Mouse (Mus musculus) embryonic facial prominence, embryonic 15.5 days (tissue): ENCODE measurements around the gene Nmnat3. TPM values are rescaled to one million over a fixed set of nuclear protein-coding genes. Genes with fewer than 3 reads are reported as not detected.
A peak's percentile ranks its signal among the peaks of the same experiment; 100 is the strongest.

Source experiments
- ATAC-seq: fragments of 200-750 bp; cut with Nextera tagmentation; 2 replicates; pipeline ENCODE4 v1.8.0; 2017; ENCODE audit warnings: low read depth, moderate TSS enrichment; ENCODE audit not compliant: insufficient number of reproducible peaks, low FRiP score, low TSS enrichment
- H3K27ac ChIP-seq: fragments of 300-500 bp; sonication (generic); replicated peaks from 2 replicates; pipeline ENCODE4 v1.5.1; 2015; ENCODE audit warnings: mild to moderate bottlenecking, inconsistent platforms
- H3K27me3 ChIP-seq: fragments of 300-500 bp; sonication (generic); 2 replicates; pipeline ENCODE4 v1.6.1; 2015; ENCODE audit warnings: inconsistent platforms
- H3K36me3 ChIP-seq: fragments of 300-500 bp; sonication (generic); 2 replicates; pipeline ENCODE4 v1.6.1; 2015; ENCODE audit warnings: mild to moderate bottlenecking, inconsistent platforms
- H3K4me1 ChIP-seq: fragments of 300-500 bp; sonication (generic); 2 replicates; pipeline ENCODE4 v1.6.1; 2015; ENCODE audit warnings: inconsistent platforms
- H3K4me2 ChIP-seq: fragments of 300-500 bp; sonication (generic); replicated peaks from 2 replicates; pipeline ENCODE4 v1.6.1; 2015; ENCODE audit warnings: mild to moderate bottlenecking, inconsistent platforms
- H3K4me3 ChIP-seq: fragments of 300-500 bp; sonication (generic); replicated peaks from 2 replicates; pipeline ENCODE4 v1.5.1; 2015; ENCODE audit warnings: mild to moderate bottlenecking, inconsistent platforms
- H3K9ac ChIP-seq: fragments of 300-500 bp; sonication (generic); 2 replicates; pipeline ENCODE4 v1.6.1; 2015; ENCODE audit warnings: inconsistent platforms
- H3K9me3 ChIP-seq: fragments of 300-500 bp; sonication (generic); replicated peaks from 2 replicates; pipeline ENCODE4 v1.6.1; 2016; ENCODE audit warnings: inconsistent platforms
- WGBS: fragments of 180-500 bp; shearing (Covaris S2); methylation state at CpG from one replicate; pipeline ENCODE4 v1.1.7; 2015; 5-methylcytosine and 5-hydroxymethylcytosine counted together
- polyA plus RNA-seq: library from polyadenylated mRNA; unstranded; fragments of >200 nt; fragmentation: Nextera tagmentation; extraction: Ambion mirVana; gene quantifications from 2 replicates; pipeline ENCODE4 v1.2.1, GENCODE M21; 2015

Gene Nmnat3
- polyA plus RNA-seq, 1 experiment from 2014 or later: 7.9 TPM

GRCm38 (mm10) chr9:98337881-98338769 is 50.9 kb downstream of the Nmnat3 start:
- no peaks in the 10 kb centered on the region for H3K9me3 ChIP-seq
- no peak for ATAC-seq
- WGBS: 29% methylated on average over 15 of the region's 15 CpGs
- H3K36me3 ChIP-seq: no peaks in the 10 kb centered on the region
- H3K4me1 ChIP-seq: peaks cover 20% of the 10 kb centered on the region
- H3K27me3 ChIP-seq: no peaks in the 10 kb centered on the region
- H3K4me3 ChIP-seq: no peak overlapping the region
- no peak overlapping the region; the same call in 1 of the 2 replicates for H3K4me2 ChIP-seq
- H3K9ac ChIP-seq: no peak overlapping the region
- H3K27ac ChIP-seq: peak overlapping the region; percentile 69

- H3K36me3 ChIP-seq: no peaks in the 10 kb centered on the region
- no peak overlapping the region for H3K9ac ChIP-seq
- peaks cover 20% of the 10 kb centered on the region for H3K4me1 ChIP-seq
- no peaks in the 10 kb centered on the region for H3K27me3 ChIP-seq
- no peak overlapping the region for H3K4me3 ChIP-seq
- 45% methylated on average over 4 of the region's 4 CpGs for WGBS
- H3K27ac ChIP-seq: no peak overlapping the region
- H3K9me3 ChIP-seq: no peaks in the 10 kb centered on the region
- H3K4me2 ChIP-seq: no peak overlapping the region
- no peak for ATAC-seq
These were observed 52.7 kb downstream of the Nmnat3 start for GRCm38 (mm10) chr9:98339971-98340370.

- Histone ChIP-seq H3K27me3 (no peaks in the 10 kb centered on the region), H3K9me3 (no peaks in the 10 kb centered on the region), H3K4me3 (no peak overlapping the region), H3K27ac (no peak overlapping the region), H3K4me1 (peaks cover 20% of the 10 kb centered on the region), H3K36me3 (no peaks in the 10 kb centered on the region), H3K4me2 (no peak overlapping the region), H3K9ac (no peak overlapping the region)
- ATAC-seq: no peak
- 57% methylated on average over 4 of the region's 4 CpGs for WGBS
These were observed 53.2 kb downstream of the Nmnat3 start for GRCm38 (mm10) chr9:98340427-98340826.

- Histone ChIP-seq H3K9me3 (no peaks in the 10 kb centered on the region), H3K9ac (no peak overlapping the region), H3K27ac (no peak overlapping the region), H3K27me3 (no peaks in the 10 kb centered on the region), H3K4me1 (peaks cover 6% of the 10 kb centered on the region), H3K4me3 (no peak overlapping the region), H3K4me2 (no peak overlapping the region), H3K36me3 (no peaks in the 10 kb centered on the region)
- 90% methylated on average over 1 of the region's 1 CpGs for WGBS
- ATAC-seq: no peak
These were observed 58.6 kb downstream of the Nmnat3 start for GRCm38 (mm10) chr9:98345840-98346239.

DNA sequence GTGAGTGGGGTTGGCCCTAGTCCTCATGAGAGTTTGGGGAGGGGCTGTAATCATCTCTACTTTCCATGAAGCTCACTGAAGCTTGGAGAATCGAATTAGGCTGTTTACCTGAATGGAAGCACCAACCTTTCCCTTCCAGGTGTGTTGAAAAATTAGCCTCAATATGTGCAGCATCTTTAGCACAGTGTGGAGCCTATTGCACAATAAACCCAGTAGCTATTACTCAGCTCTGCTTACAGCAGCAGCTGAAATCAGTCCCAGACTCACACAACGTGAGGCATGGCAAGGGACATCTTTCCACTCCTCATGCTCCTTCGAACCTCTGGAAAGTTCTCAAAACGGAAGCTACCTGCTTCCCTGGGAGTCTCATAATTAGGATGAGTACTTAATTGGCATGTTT is 59.0 kb downstream of the Nmnat3 start:
- 72% methylated on average over 4 of the region's 4 CpGs for WGBS
- ATAC-seq: no peak
- Histone ChIP-seq H3K4me3 (no peak overlapping the region), H3K4me2 (no peak overlapping the region), H3K9ac (no peak overlapping the region), H3K27ac (no peak overlapping the region), H3K27me3 (no peaks in the 10 kb centered on the region), H3K4me1 (peaks cover 6% of the 10 kb centered on the region), H3K36me3 (no peaks in the 10 kb centered on the region), H3K9me3 (no peaks in the 10 kb centered on the region)

DNA sequence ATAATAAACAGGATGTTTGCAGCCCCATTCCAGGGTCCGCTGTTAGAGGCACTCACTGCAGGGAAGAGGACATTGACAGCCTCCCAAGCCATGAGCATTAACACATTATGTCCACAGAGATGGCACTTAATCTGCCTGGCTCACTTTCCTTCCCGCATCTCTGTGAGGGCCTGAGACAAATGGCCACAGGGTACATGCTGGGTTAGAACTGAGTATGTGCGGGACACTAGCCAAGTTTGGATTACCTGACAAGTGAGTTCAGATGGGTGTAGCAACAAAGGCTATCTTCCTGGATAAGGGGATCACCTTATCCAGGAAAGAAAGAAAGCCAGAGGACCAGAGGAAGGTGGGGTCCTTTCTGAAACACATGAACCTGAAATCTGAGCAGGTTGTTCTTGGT is 59.8 kb downstream of the Nmnat3 start:
- no peak for ATAC-seq
- no peaks in the 10 kb centered on the region for H3K27me3 ChIP-seq
- H3K27ac ChIP-seq: no peak overlapping the region
- H3K36me3 ChIP-seq: no peaks in the 10 kb centered on the region
- H3K9me3 ChIP-seq: no peaks in the 10 kb centered on the region
- H3K4me3 ChIP-seq: no peak overlapping the region
- no peak overlapping the region for H3K9ac ChIP-seq
- no peak overlapping the region for H3K4me2 ChIP-seq
- H3K4me1 ChIP-seq: peaks cover 6% of the 10 kb centered on the region
- WGBS: 85% methylated on average over 3 of the region's 3 CpGs

GRCm38 (mm10) chr9:98350318-98351144 is 63.3 kb downstream of the Nmnat3 start:
- H3K9ac ChIP-seq: no peak overlapping the region
- no peaks in the 10 kb centered on the region for H3K36me3 ChIP-seq
- no peak overlapping the region for H3K4me3 ChIP-seq
- 22% methylated on average over 4 of the region's 4 CpGs for WGBS
- 0 out of 2 replicates have a peak, but pooled peaks have one; percentile 41 for ATAC-seq
- no peak overlapping the region for H3K27ac ChIP-seq
- H3K27me3 ChIP-seq: no peaks in the 10 kb centered on the region
- no peaks in the 10 kb centered on the region for H3K9me3 ChIP-seq
- peaks cover 6% of the 10 kb centered on the region for H3K4me1 ChIP-seq
- H3K4me2 ChIP-seq: no peak overlapping the region

DNA sequence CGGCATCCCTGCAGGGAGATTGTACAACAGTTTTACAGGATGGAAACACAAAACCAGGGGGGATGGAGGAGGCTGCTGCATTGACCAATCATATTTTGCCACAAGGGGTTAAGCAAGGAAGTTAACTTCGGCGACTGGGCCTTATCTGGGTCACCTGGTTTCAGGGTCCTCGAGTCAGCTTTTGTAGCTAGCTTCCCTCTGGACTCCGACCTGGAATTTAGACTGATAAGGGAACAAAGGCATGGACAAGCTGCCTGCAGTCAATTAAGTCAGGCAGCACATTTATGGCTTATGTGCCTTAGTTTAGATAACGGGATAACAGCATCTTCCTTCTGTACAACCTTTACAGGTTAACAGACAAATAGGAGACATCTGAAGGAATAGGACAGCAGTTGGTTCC is 65.1 kb downstream of the Nmnat3 start:
- peaks cover 6% of the 10 kb centered on the region for H3K4me1 ChIP-seq
- H3K27me3 ChIP-seq: no peaks in the 10 kb centered on the region
- no peak overlapping the region for H3K4me3 ChIP-seq
- no peaks in the 10 kb centered on the region for H3K9me3 ChIP-seq
- ATAC-seq: no peak
- WGBS: 85% methylated on average over 6 of the region's 6 CpGs
- no peaks in the 10 kb centered on the region for H3K36me3 ChIP-seq
- no peak overlapping the region for H3K9ac ChIP-seq
- no peak overlapping the region for H3K27ac ChIP-seq
- H3K4me2 ChIP-seq: no peak overlapping the region

- WGBS: 74% methylated on average over 3 of the region's 3 CpGs
These were observed 67.7 kb downstream of the Nmnat3 start for GRCm38 (mm10) chr9:98354919-98355318.

GRCm38 (mm10) chr9:98361047-98361446 is 73.8 kb downstream of the Nmnat3 start:
- Histone ChIP-seq H3K4me3 (no peak overlapping the region), H3K4me2 (no peak overlapping the region), H3K9ac (no peak overlapping the region), H3K9me3 (no peaks in the 10 kb centered on the region), H3K27me3 (no peaks in the 10 kb centered on the region), H3K4me1 (no peaks in the 10 kb centered on the region), H3K36me3 (no peaks in the 10 kb centered on the region), H3K27ac (no peak overlapping the region)
- ATAC-seq: no peak
- WGBS: 48% methylated on average over 3 of the region's 3 CpGs

More at GRCm38 (mm10) chr9:98354919-98355318, 67.7 kb downstream of the Nmnat3 start:
- H3K9ac ChIP-seq: no peak overlapping the region
- ATAC-seq: no peak
- no peak overlapping the region for H3K4me2 ChIP-seq
- no peak overlapping the region for H3K4me3 ChIP-seq
- H3K9me3 ChIP-seq: no peaks in the 10 kb centered on the region
- H3K27me3 ChIP-seq: no peaks in the 10 kb centered on the region
- H3K4me1 ChIP-seq: peaks cover 6% of the 10 kb centered on the region
- no peak overlapping the region for H3K27ac ChIP-seq
- no peaks in the 10 kb centered on the region for H3K36me3 ChIP-seq

DNA sequence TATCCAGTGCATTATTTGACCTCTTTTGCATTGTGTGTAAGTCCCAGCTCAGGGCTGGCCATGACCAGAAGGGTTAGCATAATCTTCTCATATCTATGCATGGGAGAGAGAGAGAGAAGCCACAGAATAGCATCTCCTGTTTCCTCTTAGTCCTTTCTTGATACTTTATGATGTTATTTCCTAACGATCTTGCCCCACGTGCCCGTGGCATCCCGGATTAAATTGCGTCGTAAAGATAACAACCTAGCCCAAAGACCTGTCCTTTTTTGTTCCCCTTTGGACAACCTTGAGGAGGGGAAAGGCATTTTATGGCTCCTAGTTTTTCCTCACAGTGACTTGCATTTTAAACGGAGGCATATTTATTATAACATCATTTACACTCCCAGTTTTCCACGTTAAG is 78.8 kb downstream of the Nmnat3 start:
- no peak overlapping the region for H3K27ac ChIP-seq
- no peaks in the 10 kb centered on the region for H3K36me3 ChIP-seq
- no peaks in the 10 kb centered on the region for H3K4me1 ChIP-seq
- no peaks in the 10 kb centered on the region for H3K27me3 ChIP-seq
- no peaks in the 10 kb centered on the region for H3K9me3 ChIP-seq
- H3K4me2 ChIP-seq: no peak overlapping the region
- H3K9ac ChIP-seq: no peak overlapping the region
- 72% methylated on average over 8 of the region's 8 CpGs for WGBS
- no peak for ATAC-seq
- H3K4me3 ChIP-seq: no peak overlapping the region
